ENCODE assay signal across 19 mouse cellular contexts in the genomic region with DNA sequence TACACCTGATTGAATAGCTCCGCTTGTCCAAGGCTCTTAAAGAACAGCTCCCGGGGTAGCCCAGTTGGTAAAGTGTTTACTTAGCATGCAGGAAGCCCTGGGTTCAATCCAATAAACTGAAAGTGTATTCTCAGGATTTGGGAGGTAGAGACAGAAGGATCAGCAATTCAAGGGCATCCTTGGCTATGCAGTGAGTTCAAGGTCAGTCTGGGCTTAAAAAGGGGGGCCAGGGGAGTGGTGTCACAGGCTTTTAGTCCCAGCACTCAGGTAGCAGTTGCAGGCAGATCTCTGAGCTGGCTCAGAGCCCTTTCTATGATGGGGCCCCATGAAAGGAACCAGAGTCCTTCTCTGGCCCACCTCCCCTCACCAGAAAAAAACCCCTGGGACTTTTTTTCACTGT. TPM values are rescaled to one million over a fixed set of nuclear protein-coding genes. Genes with fewer than 3 reads are reported as not detected.
DNase-seq lines count a peak whose midpoint lies in the region; ATAC-seq and TF ChIP-seq lines count a peak whose summit lies in the region.
"Had no signal": no experiment of that assay in that cellular context is flagged by ENCODE, and none has a peak within 500 bp of the region (broad histone marks: within the 10 kb centered on the region; RNA-seq: fewer than 3 reads in every experiment).

No protein-coding gene starts in this region.

- no peak for TF ChIP-seq CTCF in kidney, adult 2 months (conservative IDR thresholded peaks at IDR 0.05; ENCODE audit: insufficient read depth, insufficient read length, low read depth, low read length)

- ATAC-seq in heart, embryonic 15.5 days (replicated peaks; ENCODE audit: insufficient number of reproducible peaks, insufficient read depth, low FRiP score, low read depth): no peak
- ATAC-seq in kidney, embryonic 15.5 days (replicated peaks; ENCODE audit: low FRiP score): no peak
- ATAC-seq: activated CD4-positive, CD25-positive, alpha-beta regulatory T cell, adult 4 months; forebrain, embryonic 15.5 days; intestine, embryonic 15.5 days had no signal

- 74% methylated on average over 2 of the region's 2 CpGs for WGBS in heart, embryonic 15.5 days
- WGBS in kidney, embryonic 15.5 days: 80% methylated on average over 2 of the region's 2 CpGs
- WGBS in kidney, adult 2 months: 76% methylated on average over 2 of the region's 2 CpGs

- no peak for DNase-seq in heart, postnatal 14 days
- DNase-seq in ES-CJ7 (ENCODE audit: low read depth, low spot score): peak; percentile 80
- DNase-seq in ZHBTc4 (ENCODE audit: low read depth, low spot score): peak; percentile 28
- DNase-seq in kidney, adult 2 months: no peak
- DNase-seq: adrenal gland, postnatal 25 days; cerebellum, adult 11 months; cerebellum, adult 8-10 months; cerebellum, postnatal 14 days; kidney, adult 18-20 months had no signal

- H3K4me2 ChIP-seq in heart, embryonic 15.5 days: no peak overlapping the region
- no peak overlapping the region for H3K4me2 ChIP-seq in kidney, embryonic 15.5 days
- H3K4me2 ChIP-seq: embryonic facial prominence, embryonic 12.5 days; forebrain, embryonic 15.5 days; heart, embryonic 11.5 days; hindbrain, embryonic 14.5 days; intestine, embryonic 15.5 days had no signal

- no peaks in the 10 kb centered on the region for H3K9me3 ChIP-seq in heart, embryonic 15.5 days (replicated peaks)
- no peaks in the 10 kb centered on the region for H3K9me3 ChIP-seq in kidney, embryonic 15.5 days (replicated peaks)
- H3K9me3 ChIP-seq: embryonic facial prominence, embryonic 12.5 days; forebrain, embryonic 15.5 days; hindbrain, embryonic 10.5 days; intestine, embryonic 15.5 days had no signal

- H3K4me1 ChIP-seq in heart, embryonic 15.5 days (replicated peaks): peaks cover 13% of the 10 kb centered on the region
- peaks cover 19% of the 10 kb centered on the region for H3K4me1 ChIP-seq in kidney, embryonic 15.5 days
- H3K4me1 ChIP-seq in kidney, adult 2 months (ENCODE audit: control insufficient read depth, insufficient read depth, low read length): 0 out of 2 replicates have a peak, but pooled peaks cover 4% of the 10 kb centered on the region

- peak overlapping the region; percentile 70; the same call in 1 of the 2 replicates for H3K27ac ChIP-seq in heart, embryonic 15.5 days
- H3K27ac ChIP-seq in kidney, embryonic 15.5 days: no peak overlapping the region
- no peak overlapping the region for H3K27ac ChIP-seq in kidney, adult 2 months (ENCODE audit: insufficient read depth, low read depth, low read length)
- H3K27ac ChIP-seq: forebrain, embryonic 15.5 days; hindbrain, embryonic 10.5 days; hindbrain, embryonic 14.5 days; intestine, embryonic 15.5 days had no signal

- TF ChIP-seq POLR2A in kidney, adult 2 months (IDR thresholded peaks at IDR 0.05; ENCODE audit: low read depth, low read length): no peak

- no peak overlapping the region for H3K4me3 ChIP-seq in heart, embryonic 15.5 days
- H3K4me3 ChIP-seq in kidney, embryonic 15.5 days (replicated peaks): no peak overlapping the region
- H3K4me3 ChIP-seq in kidney, adult 2 months (ENCODE audit: insufficient read depth, low read depth, low read length): no peak overlapping the region
- H3K4me3 ChIP-seq: embryonic facial prominence, embryonic 12.5 days; forebrain, embryonic 15.5 days; hindbrain, embryonic 10.5 days; intestine, embryonic 15.5 days had no signal

- H3K9ac ChIP-seq in heart, embryonic 15.5 days: no peak overlapping the region
- no peak overlapping the region for H3K9ac ChIP-seq in kidney, embryonic 15.5 days
- H3K9ac ChIP-seq: embryonic facial prominence, embryonic 12.5 days; forebrain, embryonic 15.5 days; hindbrain, embryonic 14.5 days; intestine, embryonic 15.5 days had no signal

- intact Hi-C loops in heart, postnatal 14 days (cut with DNase I): loop anchor here (1.0 kb wide), 1 partner anchor 35 kb away; no protein-coding TSS in a partner anchor

- no peaks in the 10 kb centered on the region for H3K36me3 ChIP-seq in heart, embryonic 15.5 days
- no peaks in the 10 kb centered on the region for H3K36me3 ChIP-seq in kidney, embryonic 15.5 days
- H3K36me3 ChIP-seq in kidney, adult 2 months (ENCODE audit: control insufficient read depth, insufficient read depth, low read length): no peaks in the 10 kb centered on the region
- H3K36me3 ChIP-seq: embryonic facial prominence, embryonic 12.5 days; forebrain, embryonic 15.5 days; hindbrain, embryonic 10.5 days; intestine, embryonic 15.5 days had no signal

- no peaks in the 10 kb centered on the region for H3K27me3 ChIP-seq in heart, embryonic 15.5 days
- no peaks in the 10 kb centered on the region for H3K27me3 ChIP-seq in kidney, embryonic 15.5 days
- no peaks in the 10 kb centered on the region for H3K27me3 ChIP-seq in kidney, adult 2 months (replicated peaks; ENCODE audit: control insufficient read depth, insufficient read depth, low read length)
- H3K27me3 ChIP-seq: embryonic facial prominence, embryonic 12.5 days; forebrain, embryonic 15.5 days; intestine, embryonic 15.5 days had no signal

RNA-seq across cellular contexts. Expression of a gene that starts 35.9 kb away (rescaled TPM):
- 14.1 and 14.3 TPM in 2 replicates for polyA plus RNA-seq in heart, embryonic 15.5 days (2015; fragmentation: Nextera tagmentation; extraction: Ambion mirVana)
- total RNA-seq in heart, postnatal 14 days (2021): 10 to 100 TPM; 40.0 to 43.0 TPM
- 13.5 TPM in 2 replicates for polyA plus RNA-seq in kidney, embryonic 15.5 days (2015; fragmentation: Nextera tagmentation; extraction: Ambion mirVana)
- polyA plus RNA-seq in kidney, adult 2 months (2012; rRNA removed): 2.9 and 4.6 TPM in 2 replicates
- total RNA-seq: granulocyte monocyte progenitor cell, adult 5-6 weeks had no signal
- polyA plus RNA-seq: activated CD4-positive, CD25-positive, alpha-beta regulatory T cell, adult 4 months had no signal

RNA-seq across cellular contexts. Expression of a gene that starts 47.3 kb away (rescaled TPM):
- 57.9 and 74.6 TPM in 2 replicates for polyA plus RNA-seq in heart, embryonic 15.5 days (2015; fragmentation: Nextera tagmentation; extraction: Ambion mirVana)
- total RNA-seq in heart, postnatal 14 days (2021): 100 to 1,000 TPM in 1 of 2 experiments, 10 to 100 TPM in 1; 98.1 to 101 TPM
- polyA plus RNA-seq in kidney, embryonic 15.5 days (2015; fragmentation: Nextera tagmentation; extraction: Ambion mirVana): 93.4 and 101 TPM in 2 replicates
- polyA plus RNA-seq in kidney, adult 2 months (2012; rRNA removed): 26.1 and 35.0 TPM in 2 replicates

Comparison
In these comparisons a context has a peak if more than half of its experiments do, and no peak if none do; other contexts are left out.
1. DNase-seq: peak in ES-CJ7 (single experiment) and ZHBTc4 (single experiment); none in heart, postnatal 14 days (0 of 2) and kidney, adult 2 months (single experiment).